ENCODE assay signal across 14 mouse cellular contexts in the genomic region with DNA sequence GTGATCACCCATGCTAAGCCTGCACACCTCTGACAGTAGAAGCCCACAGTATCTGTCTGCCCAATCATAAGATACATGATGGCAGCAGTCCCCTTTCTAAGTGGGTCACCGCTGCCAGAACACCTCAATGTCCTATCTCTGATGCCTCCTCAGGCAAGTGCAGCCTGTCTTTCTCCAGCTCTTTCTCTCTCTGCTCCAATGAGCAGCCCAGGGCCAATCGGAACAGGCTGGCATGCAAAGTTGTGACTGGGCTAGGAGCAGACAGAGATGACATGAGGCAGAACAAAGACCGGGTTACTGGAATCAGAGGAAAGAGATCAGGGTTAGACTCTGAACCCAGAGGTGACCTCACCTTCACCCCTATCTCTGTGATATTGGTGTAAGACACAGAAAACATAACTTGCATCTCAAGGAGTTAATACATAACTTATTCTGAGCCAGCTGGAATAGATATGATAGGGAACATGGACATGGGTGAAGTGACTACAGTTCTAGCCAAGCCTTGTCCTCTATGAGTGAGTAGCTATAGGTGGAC. TPM values are rescaled to one million over a fixed set of nuclear protein-coding genes. Genes with fewer than 3 reads are reported as not detected.
DNase-seq lines count a peak whose midpoint lies in the region; ATAC-seq and TF ChIP-seq lines count a peak whose summit lies in the region.
"Had no signal": no experiment of that assay in that cellular context is flagged by ENCODE, and none has a peak within 500 bp of the region (broad histone marks: within the 10 kb centered on the region; RNA-seq: fewer than 3 reads in every experiment).

No protein-coding gene starts in this region.

- H3K27me3 ChIP-seq in hindbrain, postnatal 0 days (ENCODE audit: insufficient read depth, low read length), result no peaks in the 10 kb centered on the region
- H3K27me3 ChIP-seq in hindbrain, embryonic 11.5 days (ENCODE audit: control insufficient read depth, insufficient read depth, low read length), result no peaks in the 10 kb centered on the region
- no peaks in the 10 kb centered on the region for H3K27me3 ChIP-seq in neural tube, embryonic 14.5 days (ENCODE audit: control insufficient read depth, insufficient read depth, low read length)
- no peaks in the 10 kb centered on the region for H3K27me3 ChIP-seq in intestine, embryonic 16.5 days (replicated peaks; ENCODE audit: control insufficient read depth, insufficient read depth, low read length)
- H3K27me3 ChIP-seq in heart, embryonic 10.5 days (ENCODE audit: insufficient read depth, poor library complexity, severe bottlenecking), result no peaks in the 10 kb centered on the region
- H3K27me3 ChIP-seq: forebrain, embryonic 13.5 days; hindbrain, embryonic 12.5 days had no signal

- no peak for DNase-seq in hindbrain, postnatal 0 days (ENCODE audit: low spot score)
- DNase-seq in hindbrain, embryonic 11.5 days (ENCODE audit: low spot score), result no peak
- DNase-seq in neural tube, embryonic 10.5 days (ENCODE audit: extremely low spot score, low spot score), result no peak
- peak; percentile 17 for DNase-seq in retina, postnatal 7 days (ENCODE audit: low read depth, low spot score)
- no peak for DNase-seq in heart, postnatal 36 days
- DNase-seq in heart, embryonic 10.5 days (ENCODE audit: low spot score), result no peak
- DNase-seq: adrenal gland, adult 8-10 months had no signal

- no peak for TF ChIP-seq CTCF in hindbrain, postnatal 0 days (IDR thresholded peaks at IDR 0.05; ENCODE audit: low read depth)

- H3K4me1 ChIP-seq in hindbrain, postnatal 0 days (ENCODE audit: insufficient read depth, low read length), result no peaks in the 10 kb centered on the region
- H3K4me1 ChIP-seq in hindbrain, embryonic 11.5 days (replicated peaks; ENCODE audit: control insufficient read depth, insufficient read depth, low read length), result no peaks in the 10 kb centered on the region
- H3K4me1 ChIP-seq in neural tube, embryonic 14.5 days (ENCODE audit: control insufficient read depth, insufficient read depth, low read length), result peaks cover 4% of the 10 kb centered on the region; the same call in 1 of the 2 replicates
- no peaks in the 10 kb centered on the region for H3K4me1 ChIP-seq in intestine, embryonic 16.5 days (ENCODE audit: control insufficient read depth, insufficient read depth, low read length)
- peaks cover 9% of the 10 kb centered on the region for H3K4me1 ChIP-seq in heart, embryonic 10.5 days

- no peak overlapping the region for H3K4me3 ChIP-seq in hindbrain, postnatal 0 days (ENCODE audit: low read length)
- no peak overlapping the region for H3K4me3 ChIP-seq in hindbrain, embryonic 11.5 days (ENCODE audit: low read depth, low read length)
- no peak overlapping the region for H3K4me3 ChIP-seq in neural tube, embryonic 14.5 days (ENCODE audit: low read depth, low read length)
- no peak overlapping the region for H3K4me3 ChIP-seq in intestine, embryonic 16.5 days (ENCODE audit: low read length)
- no peak overlapping the region for H3K4me3 ChIP-seq in heart, embryonic 10.5 days
- H3K4me3 ChIP-seq: embryonic facial prominence, embryonic 10.5 days; forebrain, embryonic 13.5 days; heart, embryonic 12.5 days; hindbrain, embryonic 12.5 days had no signal

- 0 out of 2 replicates have a peak, but pooled peaks have one; percentile 43 for ATAC-seq in hindbrain, postnatal 0 days
- ATAC-seq in hindbrain, embryonic 11.5 days (ENCODE audit: low FRiP score), result no peak
- ATAC-seq in neural tube, embryonic 14.5 days (ENCODE audit: low read depth), result 0 out of 2 replicates have a peak, but pooled peaks have one; percentile 29
- ATAC-seq in intestine, embryonic 16.5 days, result peak; percentile 84

- H3K4me2 ChIP-seq in hindbrain, postnatal 0 days (ENCODE audit: low read depth, low read length), result no peak overlapping the region
- H3K4me2 ChIP-seq in hindbrain, embryonic 11.5 days (replicated peaks; ENCODE audit: low read depth, low read length), result no peak overlapping the region
- H3K4me2 ChIP-seq in neural tube, embryonic 14.5 days (ENCODE audit: low read depth, low read length), result no peak overlapping the region
- H3K4me2 ChIP-seq in intestine, embryonic 16.5 days (ENCODE audit: low read depth, low read length), result no peak overlapping the region
- H3K4me2 ChIP-seq: forebrain, embryonic 13.5 days; heart, embryonic 12.5 days had no signal

- 76% methylated on average over 3 of the region's 3 CpGs for WGBS in hindbrain, postnatal 0 days
- 87% methylated on average over 3 of the region's 3 CpGs for WGBS in hindbrain, embryonic 11.5 days
- 80% methylated on average over 3 of the region's 3 CpGs for WGBS in neural tube, embryonic 14.5 days
- 70% methylated on average over 3 of the region's 3 CpGs for WGBS in intestine, embryonic 16.5 days
- WGBS in heart, embryonic 10.5 days, result 76% methylated on average over 3 of the region's 3 CpGs

- no peaks in the 10 kb centered on the region for H3K36me3 ChIP-seq in hindbrain, postnatal 0 days (ENCODE audit: insufficient read depth, low read length)
- H3K36me3 ChIP-seq in hindbrain, embryonic 11.5 days (ENCODE audit: control insufficient read depth, insufficient read depth, low read length), result no peaks in the 10 kb centered on the region
- no peaks in the 10 kb centered on the region for H3K36me3 ChIP-seq in neural tube, embryonic 14.5 days (ENCODE audit: control insufficient read depth, insufficient read depth, low read length)
- H3K36me3 ChIP-seq in intestine, embryonic 16.5 days (ENCODE audit: control insufficient read depth, insufficient read depth, low read length), result no peaks in the 10 kb centered on the region
- H3K36me3 ChIP-seq in heart, embryonic 10.5 days, result no peaks in the 10 kb centered on the region
- H3K36me3 ChIP-seq: embryonic facial prominence, embryonic 10.5 days; heart, embryonic 12.5 days; hindbrain, embryonic 12.5 days had no signal

- no peak overlapping the region for H3K27ac ChIP-seq in hindbrain, postnatal 0 days
- no peak overlapping the region for H3K27ac ChIP-seq in hindbrain, embryonic 11.5 days (ENCODE audit: low read depth, low read length)
- no peak overlapping the region for H3K27ac ChIP-seq in neural tube, embryonic 14.5 days (ENCODE audit: low read depth, low read length)
- no peak overlapping the region for H3K27ac ChIP-seq in intestine, embryonic 16.5 days (ENCODE audit: low read length)
- H3K27ac ChIP-seq in heart, embryonic 10.5 days, result no peak overlapping the region
- H3K27ac ChIP-seq: embryonic facial prominence, embryonic 10.5 days; forebrain, embryonic 13.5 days had no signal

- intact Hi-C loops in heart, postnatal 36 days (cut with DNase I), result loop anchor here (1.0 kb wide), 1 partner anchor 13 kb away; no protein-coding TSS in a partner anchor

- no peak overlapping the region for H3K9ac ChIP-seq in hindbrain, postnatal 0 days (replicated peaks; ENCODE audit: low read length)
- H3K9ac ChIP-seq in hindbrain, embryonic 11.5 days (ENCODE audit: low read depth, low read length), result no peak overlapping the region
- no peak overlapping the region for H3K9ac ChIP-seq in neural tube, embryonic 14.5 days (replicated peaks; ENCODE audit: low read depth, low read length)
- H3K9ac ChIP-seq in intestine, embryonic 16.5 days (ENCODE audit: low read depth, low read length), result no peak overlapping the region
- H3K9ac ChIP-seq: forebrain, embryonic 13.5 days; heart, embryonic 12.5 days; hindbrain, embryonic 12.5 days had no signal

- H3K9me3 ChIP-seq in hindbrain, postnatal 0 days (ENCODE audit: low read length), result no peaks in the 10 kb centered on the region
- no peaks in the 10 kb centered on the region for H3K9me3 ChIP-seq in hindbrain, embryonic 11.5 days (ENCODE audit: control insufficient read depth, low read length)
- H3K9me3 ChIP-seq in neural tube, embryonic 14.5 days (ENCODE audit: control insufficient read depth, low read length), result no peaks in the 10 kb centered on the region
- no peaks in the 10 kb centered on the region for H3K9me3 ChIP-seq in intestine, embryonic 16.5 days (ENCODE audit: control insufficient read depth, low read length)
- no peaks in the 10 kb centered on the region for H3K9me3 ChIP-seq in heart, embryonic 10.5 days
- H3K9me3 ChIP-seq: embryonic facial prominence, embryonic 10.5 days; forebrain, embryonic 13.5 days; heart, embryonic 12.5 days; hindbrain, embryonic 12.5 days had no signal

RNA-seq across cellular contexts. Expression of a gene that starts 21.4 kb away (rescaled TPM):
- 4.8 and 7.3 TPM in 2 replicates for total RNA-seq in hindbrain, postnatal 0 days (2014; rRNA removed)
- 3.4 and 3.6 TPM in 2 replicates for polyA plus RNA-seq in hindbrain, postnatal 0 days (2015; fragmentation: Nextera tagmentation; extraction: Ambion mirVana)
- polyA plus RNA-seq in hindbrain, embryonic 11.5 days (2014; fragmentation: Nextera tagmentation; extraction: Ambion mirVana), result 3.5 and 3.9 TPM in 2 replicates
- 2.2 TPM in 2 replicates for polyA plus RNA-seq in neural tube, embryonic 14.5 days (2014; fragmentation: Nextera tagmentation; extraction: Ambion mirVana)
- polyA plus RNA-seq in intestine, embryonic 16.5 days (2015; fragmentation: Nextera tagmentation; extraction: Ambion mirVana), result 6.5 and 7.6 TPM in 2 replicates
- 10 to 100 TPM; 13.9 to 14.3 TPM for total RNA-seq in heart, postnatal 36 days (2021)
- 9.3 and 12.8 TPM in 2 replicates for polyA plus RNA-seq in heart, embryonic 10.5 days (2016; fragmentation: Nextera tagmentation; extraction: Ambion mirVana)
- total RNA-seq: ES-E14 had no signal
